Mouse (Mus musculus): ENCODE data around the gene Lrrc75a. TPM values are rescaled to one million over a fixed set of nuclear protein-coding genes. Genes with fewer than 3 reads are reported as not detected.
A peak's percentile ranks its signal among the peaks of the same experiment; 100 is the strongest.

The Lrrc75a gene
- polyA plus RNA-seq, 1 experiment = 29.0 TPM

DNA sequence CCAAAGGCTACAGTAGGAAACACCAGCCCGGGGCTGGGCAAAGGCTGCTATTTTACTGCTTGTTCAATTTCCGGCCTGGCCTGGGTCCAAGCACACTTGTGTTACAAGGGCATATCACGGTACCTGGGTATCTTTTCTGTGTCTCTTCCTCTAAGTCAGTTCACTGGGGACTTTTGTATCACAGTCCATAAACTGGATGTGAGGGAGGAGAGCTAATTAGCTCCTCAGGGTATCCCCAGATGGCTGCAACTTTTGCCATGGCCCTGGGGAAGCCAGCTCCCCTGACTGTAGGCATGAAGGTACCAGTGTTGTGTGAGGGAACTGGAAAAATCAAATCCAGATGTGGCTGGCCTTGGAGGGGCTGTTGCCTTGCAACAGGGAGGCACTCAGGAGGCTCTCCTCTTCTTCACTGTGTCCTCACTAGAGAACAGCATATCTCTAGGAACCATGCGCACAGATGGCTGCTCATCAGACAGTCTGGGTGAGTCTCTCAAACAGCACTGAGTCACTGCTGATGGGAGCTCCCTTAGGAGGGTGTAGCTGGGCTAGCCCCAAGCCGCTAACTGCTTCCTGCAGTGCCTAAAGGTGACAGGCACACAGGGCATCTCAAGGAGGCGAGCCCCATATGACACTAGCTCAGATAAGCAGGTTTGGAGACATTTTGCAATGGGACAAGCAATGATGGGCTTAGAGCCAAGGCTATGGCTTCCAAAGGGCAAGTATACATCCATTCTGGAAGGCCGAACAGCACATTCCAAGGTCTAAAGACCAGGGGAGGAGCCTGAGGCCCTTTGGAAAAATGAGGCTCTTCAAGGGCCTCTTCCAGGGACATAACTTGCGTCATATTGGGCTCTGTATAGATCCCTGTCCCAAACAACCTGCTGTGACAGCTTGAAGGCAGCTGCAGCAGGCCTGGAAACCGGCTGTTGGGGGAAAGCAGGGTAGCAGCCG is 23.7 kb downstream of the Lrrc75a start:
- H3K4me1 ChIP-seq (ENCODE audit: control insufficient read depth, insufficient read depth, low read length) = peaks cover 6% of the 10 kb centered on the region
- WGBS = 62% methylated on average over 10 of the region's 10 CpGs
- no peak for DNase-seq
- no peak overlapping the region for H3K4me3 ChIP-seq (replicated peaks; ENCODE audit: extremely low read depth, low read depth, low read length)
- TF ChIP-seq CTCF (IDR thresholded peaks at IDR 0.05; ENCODE audit: insufficient read depth, low read length) (no peak), POLR2A (IDR thresholded peaks at IDR 0.05; ENCODE audit: borderline replicate concordance, extremely low read depth, low read depth, low read length) (no peak)

DNA sequence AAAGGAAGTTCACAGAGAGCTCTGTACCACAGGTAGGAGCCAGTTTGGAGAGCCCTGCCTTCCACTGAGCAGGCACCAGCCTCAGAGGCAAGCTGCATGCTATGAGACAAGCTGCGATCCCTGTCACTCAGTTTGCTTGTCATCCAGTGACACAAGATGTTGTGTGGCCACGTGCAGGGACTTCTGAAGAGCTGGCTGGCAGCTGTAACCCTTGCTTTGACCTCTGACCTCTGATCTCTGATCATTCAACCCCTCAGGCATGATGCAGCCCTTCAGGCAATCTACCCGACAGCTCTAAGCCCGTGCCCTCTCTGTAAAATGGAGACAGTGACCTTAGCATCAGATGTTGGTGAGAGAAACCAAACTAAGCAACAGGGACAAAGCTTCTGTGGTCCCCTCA is 25.5 kb downstream of the Lrrc75a start:
- no peak for DNase-seq
- Histone ChIP-seq H3K4me3 (replicated peaks; ENCODE audit: extremely low read depth, low read depth, low read length) (no peak overlapping the region), H3K4me1 (ENCODE audit: control insufficient read depth, insufficient read depth, low read length) (no peaks in the 10 kb centered on the region)
- TF ChIP-seq CTCF (IDR thresholded peaks at IDR 0.05; ENCODE audit: insufficient read depth, low read length) (no peak), POLR2A (IDR thresholded peaks at IDR 0.05; ENCODE audit: borderline replicate concordance, extremely low read depth, low read depth, low read length) (no peak)
- WGBS = 82% methylated on average over 4 of the region's 4 CpGs

- TF ChIP-seq CTCF (IDR thresholded peaks at IDR 0.05; ENCODE audit: insufficient read depth, low read length) (no peak), POLR2A (IDR thresholded peaks at IDR 0.05; ENCODE audit: borderline replicate concordance, extremely low read depth, low read depth, low read length) (no peak)
- no peak for DNase-seq
- 82% methylated on average over 4 of the region's 4 CpGs for WGBS
- Histone ChIP-seq H3K4me3 (replicated peaks; ENCODE audit: extremely low read depth, low read depth, low read length) (no peak overlapping the region), H3K4me1 (ENCODE audit: control insufficient read depth, insufficient read depth, low read length) (no peaks in the 10 kb centered on the region)
These were observed 26.6 kb downstream of the Lrrc75a start for GRCm38 (mm10) chr11:62621586-62622283.

DNA sequence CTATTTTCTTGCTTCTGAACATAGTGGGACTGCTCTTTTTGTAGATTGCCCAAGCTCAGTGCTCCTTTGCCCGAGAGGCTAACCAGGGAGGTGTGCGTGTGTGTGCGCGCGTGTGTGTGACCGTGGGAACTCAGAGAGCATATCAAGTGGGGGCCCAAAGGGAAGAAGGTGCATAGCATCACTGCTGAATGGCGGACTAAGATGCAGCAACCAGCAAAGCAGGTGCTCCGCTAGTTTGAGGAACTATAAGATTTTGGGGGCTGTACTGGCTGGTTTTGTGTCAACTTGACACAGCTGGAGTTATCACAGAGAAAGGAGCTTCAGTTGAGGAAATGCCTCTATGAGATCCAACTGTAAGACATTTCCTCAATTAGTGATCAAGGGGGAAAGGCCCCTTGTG is 27.2 kb downstream of the Lrrc75a start:
- Histone ChIP-seq H3K4me1 (ENCODE audit: control insufficient read depth, insufficient read depth, low read length) (no peaks in the 10 kb centered on the region), H3K4me3 (replicated peaks; ENCODE audit: extremely low read depth, low read depth, low read length) (no peak overlapping the region)
- no peak for DNase-seq
- TF ChIP-seq CTCF (IDR thresholded peaks at IDR 0.05; ENCODE audit: insufficient read depth, low read length) (no peak), POLR2A (IDR thresholded peaks at IDR 0.05; ENCODE audit: borderline replicate concordance, extremely low read depth, low read depth, low read length) (no peak)
- WGBS = 92% methylated on average over 8 of the region's 8 CpGs

GRCm38 (mm10) chr11:62615456-62615855 is 32.9 kb downstream of the Lrrc75a start:
- TF ChIP-seq CTCF (IDR thresholded peaks at IDR 0.05; ENCODE audit: insufficient read depth, low read length) (no peak), POLR2A (IDR thresholded peaks at IDR 0.05; ENCODE audit: borderline replicate concordance, extremely low read depth, low read depth, low read length) (no peak)
- DNase-seq = no peak
- 89% methylated on average over 4 of the region's 4 CpGs for WGBS
- Histone ChIP-seq H3K4me3 (replicated peaks; ENCODE audit: extremely low read depth, low read depth, low read length) (no peak overlapping the region), H3K4me1 (ENCODE audit: control insufficient read depth, insufficient read depth, low read length) (peaks cover 3% of the 10 kb centered on the region; the same call in 1 of the 2 replicates)

GRCm38 (mm10) chr11:62614876-62615410 is 33.4 kb downstream of the Lrrc75a start:
- TF ChIP-seq CTCF (IDR thresholded peaks at IDR 0.05; ENCODE audit: insufficient read depth, low read length) = no peak
- no peak for TF ChIP-seq POLR2A (IDR thresholded peaks at IDR 0.05; ENCODE audit: borderline replicate concordance, extremely low read depth, low read depth, low read length)
- H3K4me1 ChIP-seq (ENCODE audit: control insufficient read depth, insufficient read depth, low read length) = peaks cover 3% of the 10 kb centered on the region; the same call in 1 of the 2 replicates
- 90% methylated on average over 8 of the region's 8 CpGs for WGBS
- no peak overlapping the region for H3K4me3 ChIP-seq (replicated peaks; ENCODE audit: extremely low read depth, low read depth, low read length)
- DNase-seq = no peak

DNA sequence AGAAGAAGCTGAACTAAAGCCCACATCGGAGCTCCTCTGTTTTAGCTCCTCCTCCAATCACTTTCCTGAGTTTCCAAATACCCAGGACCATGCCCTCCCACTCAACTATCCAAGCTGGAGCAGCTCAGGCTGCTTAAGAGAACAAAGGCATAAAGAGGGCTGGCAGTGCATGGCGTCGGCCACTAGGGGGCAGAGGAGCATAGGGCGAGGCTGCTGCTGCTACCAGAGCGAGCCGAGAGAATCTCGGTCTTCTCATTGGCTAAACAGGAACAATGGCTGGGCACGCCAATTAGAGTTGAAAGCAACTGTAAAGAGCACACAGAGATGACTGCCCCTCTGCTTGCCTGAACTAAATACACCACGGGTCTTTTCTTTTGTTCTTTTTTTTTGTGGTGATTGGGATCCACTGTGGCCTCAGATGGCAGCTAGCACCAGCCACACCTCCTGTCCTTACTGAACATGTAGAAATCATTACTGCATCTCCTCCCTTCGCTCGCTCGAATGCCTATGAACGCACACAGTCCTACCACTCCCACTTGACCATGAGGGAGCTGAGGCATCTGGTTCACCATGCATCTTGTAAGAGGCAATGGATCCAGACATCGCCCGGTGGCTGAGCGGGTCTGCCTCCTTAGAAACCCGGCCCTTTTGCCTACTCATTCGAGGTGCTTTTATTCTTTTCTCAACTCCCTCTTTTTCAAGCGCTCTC is 34.5 kb downstream of the Lrrc75a start:
- 28% methylated on average over 19 of the region's 19 CpGs for WGBS
- H3K4me3 ChIP-seq (replicated peaks; ENCODE audit: extremely low read depth, low read depth, low read length) = no peak overlapping the region
- peaks cover 3% of the 10 kb centered on the region; the same call in 1 of the 2 replicates for H3K4me1 ChIP-seq (ENCODE audit: control insufficient read depth, insufficient read depth, low read length)
- DNase-seq = peak; percentile 86
- TF ChIP-seq POLR2A (IDR thresholded peaks at IDR 0.05; ENCODE audit: borderline replicate concordance, extremely low read depth, low read depth, low read length) (no peak), CTCF (IDR thresholded peaks at IDR 0.05; ENCODE audit: insufficient read depth, low read length) (peak; percentile 96)

DNA sequence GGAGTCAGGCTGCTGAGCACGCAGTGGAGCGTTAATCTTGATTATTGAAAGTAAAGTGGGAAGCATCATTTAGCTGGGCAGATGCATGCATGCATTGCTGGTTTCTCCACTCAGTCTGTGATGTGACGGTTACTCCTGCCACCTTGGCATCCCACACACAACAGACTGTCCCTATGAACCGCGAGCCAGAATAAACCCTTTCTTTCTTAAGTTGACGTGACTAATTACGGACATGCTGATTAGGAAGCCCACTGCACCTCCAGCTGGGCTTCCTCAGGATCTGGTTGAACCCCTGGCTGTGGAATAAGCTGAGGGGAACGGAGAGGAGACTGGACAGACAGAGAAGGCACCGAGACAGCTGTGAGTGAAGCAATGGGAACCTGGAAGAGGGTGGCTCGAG is 35.7 kb downstream of the Lrrc75a start:
- 89% methylated on average over 10 of the region's 10 CpGs for WGBS
- Histone ChIP-seq H3K4me1 (ENCODE audit: control insufficient read depth, insufficient read depth, low read length) (peaks cover 3% of the 10 kb centered on the region; the same call in 1 of the 2 replicates), H3K4me3 (replicated peaks; ENCODE audit: extremely low read depth, low read depth, low read length) (no peak overlapping the region)
- TF ChIP-seq CTCF (IDR thresholded peaks at IDR 0.05; ENCODE audit: insufficient read depth, low read length) (no peak), POLR2A (IDR thresholded peaks at IDR 0.05; ENCODE audit: borderline replicate concordance, extremely low read depth, low read depth, low read length) (no peak)
- no peak for DNase-seq

GRCm38 (mm10) chr11:62610304-62610703 is 38.0 kb downstream of the Lrrc75a start:
- TF ChIP-seq CTCF (IDR thresholded peaks at IDR 0.05; ENCODE audit: insufficient read depth, low read length) (no peak), POLR2A (IDR thresholded peaks at IDR 0.05; ENCODE audit: borderline replicate concordance, extremely low read depth, low read depth, low read length) (no peak)
- H3K4me1 ChIP-seq (ENCODE audit: control insufficient read depth, insufficient read depth, low read length) = peaks cover 3% of the 10 kb centered on the region; the same call in 1 of the 2 replicates
- no peak overlapping the region for H3K4me3 ChIP-seq (replicated peaks; ENCODE audit: extremely low read depth, low read depth, low read length)
- 78% methylated on average over 6 of the region's 6 CpGs for WGBS
- DNase-seq = no peak
